Mouse (Mus musculus): ENCODE results near the gene Tbrg1.

- TF ChIP-seq POLR2A (IDR thresholded peaks at IDR 0.05; ENCODE audit: borderline replicate concordance, insufficient read depth, low read length) = no peak
- TF ChIP-seq CTCF (IDR thresholded peaks at IDR 0.05; ENCODE audit: borderline replicate concordance, insufficient read depth, low read depth, low read length) = no peak
These were observed 12.0 kb upstream of the Tbrg1 start, which contains the start of gene Panx3 for GRCm38 (mm10) chr9:37669115-37669514.
